Mouse (Mus musculus): ENCODE measurements around the gene Sirpb1a. TPM values are rescaled to one million over a fixed set of nuclear protein-coding genes. Genes with fewer than 3 reads are reported as not detected.

The Sirpb1a gene
- not detected in 2 replicates for polyA plus RNA-seq (2015; fragmentation: Nextera tagmentation; extraction: Ambion mirVana)

DNA sequence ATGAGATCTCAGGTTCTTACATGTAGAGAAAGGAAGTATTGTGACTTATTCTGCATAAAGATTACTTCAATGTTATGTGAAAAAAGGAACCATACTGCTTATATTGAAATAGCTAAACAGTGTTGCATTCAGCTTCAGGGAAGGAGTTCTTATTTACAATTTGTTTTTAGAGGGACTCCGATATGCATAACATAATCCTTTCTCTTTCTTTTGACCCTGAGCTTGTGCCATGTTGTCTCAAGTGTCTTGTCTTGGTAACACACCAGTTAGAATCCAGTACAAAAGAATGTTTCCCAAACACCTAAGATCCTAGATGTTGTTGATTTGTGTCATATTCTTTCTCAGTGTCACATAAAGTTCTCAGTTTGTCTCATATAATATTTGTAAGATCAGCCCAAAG, at the start of gene Sirpb1a:
TSS of gene Sirpb1a (minus strand) at position 74 of the 400 bp plus-strand sequence.

DNA sequence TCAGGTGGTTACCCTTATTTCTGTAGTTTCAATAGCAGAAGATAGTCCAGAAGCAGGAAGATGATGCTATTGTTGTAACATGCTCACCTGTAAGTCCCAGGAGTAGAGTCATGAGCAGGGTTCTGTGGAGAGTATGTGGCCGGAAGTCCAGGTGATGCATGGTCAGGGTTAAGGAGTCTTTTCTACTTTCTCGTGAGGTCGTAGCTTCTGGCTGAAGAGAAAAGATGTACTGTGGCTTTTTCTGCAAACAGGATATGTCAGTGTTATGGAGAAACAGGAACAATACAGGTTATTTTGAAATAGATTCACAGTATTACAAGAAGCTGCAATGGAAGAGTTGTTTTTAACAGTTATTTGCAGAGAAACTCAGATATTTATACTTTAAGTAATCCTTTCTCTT, 94.3 kb downstream of the Sirpb1a start, which contains the start of gene Gm9733:
TSS of gene Gm9733 (minus strand) at position 240 of the 400 bp plus-strand sequence.

Other genes with a start within 250 kb of the Sirpb1a start
- not detected in 2 replicates for gene Gm9733, start 94.2 kb downstream of the Sirpb1a start, polyA plus RNA-seq (2015; fragmentation: Nextera tagmentation; extraction: Ambion mirVana)
- 0.19 and 0.34 TPM in 2 replicates for gene Sirpb1b, start 148.5 kb upstream of the Sirpb1a start, polyA plus RNA-seq (2015; fragmentation: Nextera tagmentation; extraction: Ambion mirVana)

All from skeletal muscle tissue, postnatal 0 days (tissue).